Mouse (Mus musculus) midbrain, embryonic 10.5 days (tissue): ENCODE results near the gene Bpgm. TPM values are rescaled to one million over a fixed set of nuclear protein-coding genes. Genes with fewer than 3 reads are reported as not detected.

Experiments
- DNase-seq: peaks from one replicate; pipeline ENCODE4 v3.0.0-alpha.2; 2017; ENCODE audit warnings: low spot score
- H3K27ac ChIP-seq: fragments of 300-500 bp; sonication (generic); replicated peaks from 2 replicates; pipeline ENCODE4 v1.5.1; 2016; ENCODE audit warnings: mild to moderate bottlenecking
- H3K27me3 ChIP-seq: fragments of 300-500 bp; sonication (generic); 2 replicates; pipeline ENCODE4 v1.6.1; 2016; ENCODE audit warnings: low read depth, mild to moderate bottlenecking; ENCODE audit not compliant: poor library complexity, severe bottlenecking
- H3K36me3 ChIP-seq: fragments of 300-500 bp; sonication (generic); 2 replicates; pipeline ENCODE4 v1.6.1; 2016; ENCODE audit warnings: mild to moderate bottlenecking, moderate library complexity
- H3K4me1 ChIP-seq: fragments of 300-500 bp; sonication (generic); 2 replicates; pipeline ENCODE4 v1.6.1; 2016
- H3K4me3 ChIP-seq: fragments of 300-500 bp; sonication (generic); 2 replicates; pipeline ENCODE4 v1.5.1; 2016; ENCODE audit warnings: mild to moderate bottlenecking, moderate library complexity
- H3K9me3 ChIP-seq: fragments of 300-500 bp; sonication (generic); replicated peaks from 2 replicates; pipeline ENCODE4 v1.6.1; 2016; ENCODE audit warnings: mild to moderate bottlenecking
- WGBS: fragments of 180-500 bp; shearing (Covaris S2); methylation state at CpG from one replicate; pipeline ENCODE4 v1.1.7; 2016; 5-methylcytosine and 5-hydroxymethylcytosine counted together
- polyA plus RNA-seq: library from polyadenylated mRNA; unstranded; fragments of >200 nt; fragmentation: Nextera tagmentation; extraction: Ambion mirVana; gene quantifications from 2 replicates; pipeline ENCODE4 v1.2.1, GENCODE M21; 2016

Bpgm gene
- polyA plus RNA-seq, 1 experiment from 2014 or later = 57.2 TPM

DNA sequence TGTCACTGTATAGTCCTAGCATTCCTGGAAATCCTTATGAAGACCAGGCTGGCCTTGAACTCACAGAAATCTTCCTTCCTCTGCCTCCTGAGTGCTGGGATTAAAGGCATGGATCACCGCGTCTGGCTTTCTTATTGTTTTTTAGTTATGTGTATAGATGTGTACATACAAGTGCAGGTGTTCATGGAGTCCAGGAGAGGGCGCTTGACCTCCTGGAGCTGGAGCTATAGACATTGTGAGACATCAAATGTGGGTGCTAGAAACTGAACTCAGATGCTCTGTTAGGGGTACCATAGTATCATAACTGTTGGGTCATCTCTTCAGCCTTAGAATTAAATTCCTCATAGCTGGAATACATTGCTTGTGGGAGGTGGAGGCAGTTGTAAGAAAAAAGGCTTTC is 2.0 kb upstream of the Bpgm start:
- Histone ChIP-seq H3K36me3 (no peaks in the 10 kb centered on the region), H3K4me1 (peaks cover 31% of the 10 kb centered on the region), H3K27me3 (no peaks in the 10 kb centered on the region), H3K4me3 (no peak overlapping the region), H3K27ac (no peak overlapping the region), H3K9me3 (no peaks in the 10 kb centered on the region)
- WGBS = 69% methylated on average over 3 of the region's 3 CpGs
- no peak for DNase-seq

DNA sequence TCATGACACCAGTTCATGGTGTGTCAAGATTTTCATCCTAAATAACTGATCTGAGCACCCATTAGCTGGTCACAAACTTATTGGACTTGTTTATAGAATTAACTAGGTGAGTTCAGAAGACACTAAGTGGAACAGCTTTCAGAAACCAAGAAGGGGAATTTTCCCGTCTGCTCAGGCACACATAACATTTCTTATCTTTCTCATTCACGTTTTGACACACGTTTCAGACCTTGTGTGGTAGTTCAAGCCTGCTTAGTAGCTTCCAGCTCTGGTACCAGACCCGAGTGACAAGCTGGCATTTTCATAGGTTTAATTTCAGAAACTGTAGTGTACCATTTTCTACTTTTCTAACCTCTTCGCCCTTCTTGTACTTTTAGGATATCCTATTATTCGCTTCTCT is 616 bp upstream of the Bpgm start:
- H3K27ac ChIP-seq = peak overlapping the region; percentile 90
- no peak for DNase-seq
- peak overlapping the region; percentile 74 for H3K4me3 ChIP-seq
- 31% methylated on average over 6 of the region's 6 CpGs for WGBS
- H3K9me3 ChIP-seq = no peaks in the 10 kb centered on the region
- no peaks in the 10 kb centered on the region for H3K27me3 ChIP-seq
- H3K36me3 ChIP-seq = no peaks in the 10 kb centered on the region
- peaks cover 43% of the 10 kb centered on the region for H3K4me1 ChIP-seq

DNA sequence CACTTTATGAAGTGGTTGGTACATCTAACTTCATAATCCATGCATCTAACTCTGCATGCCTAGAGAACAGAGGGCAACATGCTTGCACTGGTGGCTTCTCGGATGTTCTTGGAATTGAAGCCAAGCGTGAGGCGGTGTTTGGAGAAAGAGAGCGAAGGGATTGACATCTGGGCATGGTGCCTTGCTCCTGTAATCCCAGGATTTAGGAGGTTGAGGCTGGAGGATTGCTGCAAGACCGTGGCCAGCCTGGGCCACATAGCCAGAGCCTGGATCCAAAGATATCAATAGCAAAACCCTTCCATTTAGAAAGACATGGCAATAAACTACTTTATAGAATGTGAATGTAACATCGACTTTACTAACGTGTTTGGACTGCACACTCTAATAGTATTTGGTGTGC is 2.0 kb downstream of the Bpgm start:
- H3K4me3 ChIP-seq = peak overlapping the region; percentile 29; the same call in 1 of the 2 replicates
- 0 out of 2 replicates have a peak, but pooled peaks cover 5% of the 10 kb centered on the region for H3K36me3 ChIP-seq
- H3K4me1 ChIP-seq = peaks cover 48% of the 10 kb centered on the region
- 82% methylated on average over 7 of the region's 7 CpGs for WGBS
- no peaks in the 10 kb centered on the region for H3K27me3 ChIP-seq
- DNase-seq = no peak
- no peak overlapping the region; the same call in 1 of the 2 replicates for H3K27ac ChIP-seq
- H3K9me3 ChIP-seq = no peaks in the 10 kb centered on the region

DNA sequence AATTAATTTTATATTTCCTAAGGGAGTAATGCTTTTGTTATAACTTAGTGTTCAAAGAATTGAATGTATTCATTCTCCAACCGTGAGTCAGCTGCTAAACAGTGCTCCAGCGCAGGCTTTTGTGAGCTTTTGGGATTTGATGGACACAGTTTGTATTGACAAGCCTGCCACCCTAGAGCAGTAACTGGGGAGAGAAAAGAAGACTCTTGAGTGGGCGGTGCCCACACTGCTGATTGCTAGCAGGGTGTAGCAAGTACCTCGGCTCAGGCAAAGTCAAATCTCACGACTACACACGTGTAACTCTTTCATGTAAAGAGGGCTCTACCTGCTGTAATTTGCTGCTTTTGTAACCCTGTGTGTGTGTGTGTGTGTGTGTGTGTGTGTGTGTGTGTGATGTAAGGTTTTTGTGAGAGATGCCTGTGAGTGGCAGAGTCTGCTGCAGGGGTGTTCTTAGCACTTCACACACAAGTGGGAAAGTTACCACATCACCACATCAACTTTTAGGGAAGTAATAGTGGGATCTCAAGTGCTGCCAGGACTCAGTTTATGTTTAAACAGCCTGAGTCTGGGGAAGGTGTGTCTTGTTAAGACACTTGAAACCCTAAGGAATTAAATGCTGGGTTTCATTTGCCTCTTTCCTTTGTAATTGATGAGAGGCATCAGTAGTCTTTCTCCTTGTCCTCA is 2.8 kb downstream of the Bpgm start:
- Histone ChIP-seq H3K4me1 (peaks cover 48% of the 10 kb centered on the region), H3K9me3 (no peaks in the 10 kb centered on the region), H3K27ac (peak overlapping the region; percentile 52; the same call in 1 of the 2 replicates), H3K4me3 (peak overlapping the region; percentile 29), H3K36me3 (0 out of 2 replicates have a peak, but pooled peaks cover 5% of the 10 kb centered on the region), H3K27me3 (no peaks in the 10 kb centered on the region)
- WGBS = 33% methylated on average over 6 of the region's 6 CpGs
- no peak for DNase-seq

DNA sequence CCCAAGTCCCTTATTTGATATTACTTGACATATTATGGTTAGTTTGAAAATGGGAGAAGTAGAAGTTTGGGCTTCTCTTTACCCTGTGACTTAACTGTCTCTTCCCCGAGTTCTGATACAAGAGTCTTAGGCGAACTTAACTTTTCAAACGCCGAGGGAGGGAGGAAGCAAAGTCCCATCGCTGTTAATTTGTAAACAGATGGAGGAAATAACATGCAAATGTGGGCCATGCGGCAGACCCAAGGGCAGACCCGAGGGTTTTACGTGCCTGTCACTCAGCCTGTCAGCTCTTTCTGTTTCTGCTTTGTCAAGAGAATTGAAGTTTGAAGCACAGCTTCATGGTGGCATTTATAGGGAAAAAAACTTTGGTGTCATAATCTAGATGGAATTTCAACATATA is 3.5 kb downstream of the Bpgm start:
- Histone ChIP-seq H3K36me3 (0 out of 2 replicates have a peak, but pooled peaks cover 5% of the 10 kb centered on the region), H3K27ac (peak overlapping the region; percentile 52; the same call in 1 of the 2 replicates), H3K9me3 (no peaks in the 10 kb centered on the region), H3K4me1 (peaks cover 48% of the 10 kb centered on the region), H3K4me3 (no peak overlapping the region; the same call in 1 of the 2 replicates), H3K27me3 (no peaks in the 10 kb centered on the region)
- WGBS = 49% methylated on average over 8 of the region's 8 CpGs
- DNase-seq = no peak

DNA sequence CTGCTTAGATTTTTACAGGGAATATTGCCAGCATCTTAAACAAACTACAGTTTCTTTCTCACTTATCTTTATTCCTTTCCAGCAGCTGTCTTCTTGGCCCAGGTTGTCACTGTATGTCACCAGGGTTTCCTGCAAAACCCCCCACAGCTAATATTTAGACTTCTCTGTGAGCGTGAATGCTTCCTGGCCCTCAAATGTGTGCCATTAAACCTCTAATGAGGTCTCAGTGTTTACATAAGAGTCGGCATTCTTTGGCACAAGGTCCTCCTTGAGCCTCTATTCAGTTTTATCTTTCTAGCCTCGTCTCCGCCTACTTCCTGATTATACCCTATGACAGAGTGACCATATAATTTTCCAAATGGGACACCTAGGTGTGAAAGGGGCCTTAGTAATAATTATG is 4.7 kb downstream of the Bpgm start:
- Histone ChIP-seq H3K36me3 (peaks cover 9% of the 10 kb centered on the region; the same call in 1 of the 2 replicates), H3K27ac (no peak overlapping the region), H3K27me3 (no peaks in the 10 kb centered on the region), H3K4me1 (peaks cover 43% of the 10 kb centered on the region), H3K4me3 (no peak overlapping the region), H3K9me3 (no peaks in the 10 kb centered on the region)
- WGBS = 62% methylated on average over 4 of the region's 4 CpGs
- DNase-seq = no peak

DNA sequence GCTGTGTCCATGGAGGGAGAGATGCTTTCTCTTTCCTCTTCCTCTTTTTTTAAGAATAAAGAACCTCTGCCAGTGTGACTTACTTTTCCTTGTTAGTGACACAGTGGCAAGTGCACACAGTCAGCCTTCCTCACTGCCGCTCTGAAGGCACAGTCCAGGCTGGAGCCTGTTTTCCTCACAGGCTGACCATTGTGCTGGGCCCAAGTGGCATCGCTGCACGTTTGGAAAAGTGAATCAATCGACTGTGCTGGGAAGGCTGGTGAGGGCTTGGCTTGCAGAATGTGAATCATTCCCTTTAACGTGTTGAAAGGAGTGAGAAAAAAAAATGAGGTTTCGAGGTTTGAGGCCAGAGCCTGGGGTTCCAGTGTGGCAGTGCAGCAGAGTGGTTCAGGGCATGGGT is 5.3 kb downstream of the Bpgm start:
- DNase-seq = no peak
- Histone ChIP-seq H3K4me3 (no peak overlapping the region), H3K9me3 (no peaks in the 10 kb centered on the region), H3K27ac (no peak overlapping the region), H3K36me3 (peaks cover 9% of the 10 kb centered on the region; the same call in 1 of the 2 replicates), H3K4me1 (peaks cover 47% of the 10 kb centered on the region), H3K27me3 (no peaks in the 10 kb centered on the region)
- WGBS = 87% methylated on average over 6 of the region's 6 CpGs

DNA sequence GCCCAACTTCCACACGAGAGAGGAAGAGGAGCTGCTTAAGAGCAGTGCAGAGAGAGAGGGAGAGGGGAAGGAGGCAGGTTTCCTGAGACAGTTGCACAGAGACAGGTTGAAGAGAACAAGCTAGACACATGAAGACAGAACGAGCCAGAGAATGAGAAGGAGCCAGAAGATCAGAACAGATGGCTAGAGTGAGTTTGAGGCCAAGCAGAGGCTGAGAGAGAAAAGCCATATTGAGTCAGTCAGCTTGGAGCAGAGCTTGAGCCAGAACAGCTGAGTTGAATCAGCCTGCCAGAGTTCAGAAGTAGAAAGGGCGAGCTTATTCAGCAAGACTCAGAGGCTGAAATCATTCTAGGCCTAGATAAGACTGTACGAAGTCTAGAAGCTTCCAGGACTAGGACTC is 6.8 kb downstream of the Bpgm start:
- Histone ChIP-seq H3K36me3 (peaks cover 17% of the 10 kb centered on the region), H3K4me1 (peaks cover 35% of the 10 kb centered on the region), H3K27ac (no peak overlapping the region), H3K27me3 (no peaks in the 10 kb centered on the region), H3K9me3 (no peaks in the 10 kb centered on the region), H3K4me3 (no peak overlapping the region)
- no peak for DNase-seq
- 87% methylated on average over 4 of the region's 4 CpGs for WGBS

DNA sequence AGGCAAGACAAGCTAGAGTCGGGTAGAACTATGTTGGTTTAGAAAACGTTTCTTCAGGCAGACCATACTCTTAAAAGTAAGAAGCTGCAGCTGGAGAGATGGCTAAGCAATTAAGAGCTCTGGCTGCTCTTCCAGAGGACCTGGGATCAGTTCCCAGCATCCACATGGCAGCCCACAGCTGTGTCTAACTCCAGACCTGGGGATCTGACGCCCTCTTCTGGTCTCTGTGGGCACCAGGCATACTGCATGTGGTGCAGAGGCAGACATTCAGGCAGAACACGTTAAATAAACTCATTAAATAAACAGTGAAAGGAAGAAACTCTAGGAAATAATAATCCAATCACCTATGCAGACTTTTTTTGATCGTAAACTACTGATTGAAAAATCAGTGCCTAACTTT is 7.4 kb downstream of the Bpgm start:
- Histone ChIP-seq H3K36me3 (peaks cover 22% of the 10 kb centered on the region), H3K4me3 (no peak overlapping the region), H3K27ac (no peak overlapping the region), H3K27me3 (no peaks in the 10 kb centered on the region), H3K4me1 (peaks cover 30% of the 10 kb centered on the region), H3K9me3 (no peaks in the 10 kb centered on the region)
- 87% methylated on average over 5 of the region's 5 CpGs for WGBS
- DNase-seq = no peak

DNA sequence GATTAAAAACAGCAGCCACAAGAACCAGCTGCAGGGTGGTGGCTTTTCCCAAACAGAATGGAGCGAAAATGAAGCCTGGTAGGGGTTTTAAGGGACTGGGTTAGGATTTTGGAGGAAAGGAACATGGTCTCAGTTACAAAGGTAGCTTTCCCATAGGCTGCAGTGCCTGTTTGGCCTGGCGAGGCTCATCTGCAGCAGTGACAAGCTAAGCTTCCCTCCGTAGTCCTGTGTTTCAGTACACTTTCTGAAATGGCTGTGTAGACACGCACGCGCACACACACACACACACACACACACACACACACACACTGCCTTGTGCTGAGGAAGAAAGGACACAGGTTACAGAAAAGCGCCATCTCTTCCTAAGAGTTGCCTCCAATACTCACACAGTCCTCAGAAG is 7.8 kb downstream of the Bpgm start:
- H3K27ac ChIP-seq = no peak overlapping the region
- H3K4me1 ChIP-seq = peaks cover 25% of the 10 kb centered on the region
- H3K36me3 ChIP-seq = peaks cover 27% of the 10 kb centered on the region
- no peak for DNase-seq
- H3K27me3 ChIP-seq = no peaks in the 10 kb centered on the region
- no peak overlapping the region for H3K4me3 ChIP-seq
- H3K9me3 ChIP-seq = no peaks in the 10 kb centered on the region
- WGBS = 92% methylated on average over 7 of the region's 7 CpGs

DNA sequence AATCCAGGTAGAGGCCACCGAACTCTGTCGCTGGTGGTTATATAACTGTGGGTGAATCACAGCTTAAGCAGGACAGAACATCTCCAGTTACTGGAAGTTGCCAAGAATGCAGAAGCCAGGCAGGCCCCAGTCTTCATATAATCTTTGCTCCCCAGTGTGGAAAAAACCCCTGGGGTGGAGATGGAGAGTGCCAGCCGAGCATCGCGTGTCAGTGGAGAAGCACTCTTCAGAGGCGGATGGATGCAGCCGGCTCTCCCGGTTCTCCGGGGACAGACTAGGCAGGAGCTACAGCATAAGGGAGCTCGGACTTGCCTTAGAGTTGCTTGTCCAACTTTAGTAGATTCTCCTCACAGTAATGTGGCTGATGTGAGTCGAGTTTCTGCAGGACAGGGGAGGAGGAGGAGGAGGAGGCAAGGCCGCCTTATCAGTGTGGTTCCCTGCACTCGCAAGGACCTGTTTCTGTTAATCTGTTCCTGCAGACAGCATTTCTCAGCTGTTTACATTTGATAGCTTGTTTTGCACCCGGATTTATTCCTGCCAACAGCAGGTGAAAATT is 10.1 kb downstream of the Bpgm start:
- Histone ChIP-seq H3K4me3 (no peak overlapping the region), H3K27ac (no peak overlapping the region), H3K36me3 (peaks cover 41% of the 10 kb centered on the region), H3K27me3 (no peaks in the 10 kb centered on the region), H3K4me1 (peaks cover 7% of the 10 kb centered on the region; the same call in 1 of the 2 replicates), H3K9me3 (no peaks in the 10 kb centered on the region)
- no peak for DNase-seq
- WGBS = 86% methylated on average over 14 of the region's 14 CpGs

DNA sequence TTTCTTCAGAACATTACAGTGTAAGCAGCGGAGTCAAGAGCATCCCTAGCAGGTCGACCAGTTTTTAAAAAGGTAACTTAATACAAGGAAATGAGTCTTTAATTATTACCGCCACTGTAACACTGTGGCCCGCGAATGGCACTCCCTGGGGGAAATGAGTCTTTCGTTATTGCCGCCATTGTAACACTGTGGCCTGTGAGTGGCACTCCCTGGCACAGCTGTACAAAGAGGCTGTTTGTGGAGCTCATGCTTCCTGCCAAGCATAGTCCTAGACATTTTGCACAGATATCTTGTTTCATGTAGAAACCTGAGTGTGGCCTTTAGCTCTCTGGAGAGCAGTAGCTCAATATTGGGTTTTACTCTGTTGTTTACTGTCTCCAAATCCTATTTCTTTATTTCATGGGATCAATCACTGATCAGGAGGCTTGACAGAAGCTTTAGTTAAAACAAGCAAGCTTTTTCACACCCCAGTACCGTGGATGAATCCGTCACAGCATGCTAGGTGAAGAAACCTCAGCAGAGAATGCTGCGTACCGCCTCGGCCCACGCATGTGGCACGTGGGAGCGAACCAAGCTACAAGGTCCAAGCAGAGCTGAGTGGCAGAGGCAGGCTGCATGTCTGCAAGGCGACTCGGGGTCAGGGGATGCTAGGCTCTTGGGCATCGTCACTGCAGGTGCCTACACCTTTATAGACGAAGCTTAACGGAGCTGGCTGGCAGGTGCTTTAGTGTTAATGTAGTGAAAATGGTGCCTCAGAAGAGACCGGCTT is 17.5 kb downstream of the Bpgm start:
- Histone ChIP-seq H3K27me3 (no peaks in the 10 kb centered on the region), H3K4me3 (no peak overlapping the region), H3K9me3 (no peaks in the 10 kb centered on the region), H3K27ac (no peak overlapping the region), H3K36me3 (peaks cover 35% of the 10 kb centered on the region), H3K4me1 (peaks cover 8% of the 10 kb centered on the region; the same call in 1 of the 2 replicates)
- WGBS = 93% methylated on average over 21 of the region's 21 CpGs
- DNase-seq = no peak

DNA sequence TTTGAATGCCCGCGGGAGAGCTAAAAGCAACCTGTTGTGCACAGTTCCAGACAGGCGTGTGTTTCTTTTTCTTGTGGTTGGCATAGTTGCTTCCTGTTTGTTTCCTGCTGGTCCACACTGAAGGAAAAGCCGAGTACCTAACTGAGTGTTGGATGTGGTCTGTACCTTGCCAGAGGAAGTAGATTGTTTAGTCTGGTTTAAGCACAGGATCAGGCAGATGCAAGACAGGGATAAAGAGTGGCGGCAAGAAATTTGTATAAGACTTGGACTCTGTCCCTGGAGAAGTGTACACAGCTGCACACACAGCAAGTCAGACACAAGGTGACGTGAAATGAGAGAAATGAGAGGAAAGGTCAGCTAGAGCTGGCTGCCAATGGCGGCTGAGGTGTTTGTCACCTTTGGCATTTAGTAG is 19.1 kb downstream of the Bpgm start:
- 76% methylated on average over 7 of the region's 7 CpGs for WGBS
- H3K27ac ChIP-seq = no peak overlapping the region

More for the DNA sequence above, 19.1 kb downstream of the Bpgm start:
- no peak overlapping the region for H3K4me3 ChIP-seq
- peaks cover 8% of the 10 kb centered on the region; the same call in 1 of the 2 replicates for H3K4me1 ChIP-seq
- H3K9me3 ChIP-seq = no peaks in the 10 kb centered on the region
- H3K36me3 ChIP-seq = peaks cover 22% of the 10 kb centered on the region
- H3K27me3 ChIP-seq = no peaks in the 10 kb centered on the region
- DNase-seq = no peak
